Mouse (Mus musculus) midbrain, embryonic 14.5 days (tissue): Measurements from ENCODE around the gene Ngp. TPM values are rescaled to one million over a fixed set of nuclear protein-coding genes. Genes with fewer than 3 reads are reported as not detected.

Experiments used
- ATAC-seq: fragments of 200-750 bp; cut with Nextera tagmentation; 2 replicates; pipeline ENCODE4 v1.8.0; 2017; ENCODE audit warnings: moderate number of reproducible peaks, moderate library complexity; ENCODE audit not compliant: low FRiP score, low TSS enrichment
- DNase-seq: peaks from one replicate; pipeline ENCODE4 v3.0.0-alpha.2; 2015
- H3K27ac ChIP-seq: fragments of 300-500 bp; sonication (generic); replicated peaks from 2 replicates; pipeline ENCODE4 v1.5.1; 2014; ENCODE audit warnings: mild to moderate bottlenecking, low read depth, low read length, moderate library complexity
- H3K27me3 ChIP-seq: fragments of 300-500 bp; sonication (generic); 2 replicates; pipeline ENCODE4 v1.6.1; 2014; ENCODE audit warnings: low read length, control low read depth, mixed read lengths; ENCODE audit not compliant: control insufficient read depth, insufficient read depth
- H3K36me3 ChIP-seq: fragments of 300-500 bp; sonication (generic); 2 replicates; pipeline ENCODE4 v1.6.1; 2014; ENCODE audit warnings: low read length, control low read depth; ENCODE audit not compliant: control insufficient read depth, insufficient read depth
- H3K4me1 ChIP-seq: fragments of 300-500 bp; sonication (generic); 2 replicates; pipeline ENCODE4 v1.6.1; 2014; ENCODE audit warnings: mild to moderate bottlenecking, antibody characterized with exemption, low read length, control low read depth; ENCODE audit not compliant: control insufficient read depth, insufficient read depth
- H3K4me2 ChIP-seq: fragments of 300-500 bp; sonication (generic); 2 replicates; pipeline ENCODE4 v1.6.1; 2014; ENCODE audit warnings: mild to moderate bottlenecking, low read length, moderate library complexity
- H3K4me3 ChIP-seq: fragments of 300-500 bp; sonication (generic); replicated peaks from 2 replicates; pipeline ENCODE4 v1.5.1; 2014; ENCODE audit warnings: low read depth, low read length
- H3K9ac ChIP-seq: fragments of 300-500 bp; sonication (generic); replicated peaks from 2 replicates; pipeline ENCODE4 v1.6.1; 2014; ENCODE audit warnings: mild to moderate bottlenecking, low read length, moderate library complexity
- H3K9me3 ChIP-seq: fragments of 300-500 bp; sonication (generic); 2 replicates; pipeline ENCODE4 v1.6.1; 2016; ENCODE audit warnings: low read length, control low read depth, mixed read lengths; ENCODE audit not compliant: control insufficient read depth
- WGBS: fragments of 180-500 bp; shearing (Covaris S2); extraction: QIAGEN DNeasy Blood & Tissue Kit; methylation state at CpG from one replicate; pipeline ENCODE4 v1.1.7; 2014; 5-methylcytosine and 5-hydroxymethylcytosine counted together
- polyA plus RNA-seq: library from polyadenylated mRNA; unstranded; fragments of >200 nt; fragmentation: Nextera tagmentation; extraction: Ambion mirVana; gene quantifications from 2 replicates; pipeline ENCODE4 v1.2.1, GENCODE M21; 2014

Ngp gene
- polyA plus RNA-seq, 1 experiment from 2014 or later: 0.34 TPM

DNA sequence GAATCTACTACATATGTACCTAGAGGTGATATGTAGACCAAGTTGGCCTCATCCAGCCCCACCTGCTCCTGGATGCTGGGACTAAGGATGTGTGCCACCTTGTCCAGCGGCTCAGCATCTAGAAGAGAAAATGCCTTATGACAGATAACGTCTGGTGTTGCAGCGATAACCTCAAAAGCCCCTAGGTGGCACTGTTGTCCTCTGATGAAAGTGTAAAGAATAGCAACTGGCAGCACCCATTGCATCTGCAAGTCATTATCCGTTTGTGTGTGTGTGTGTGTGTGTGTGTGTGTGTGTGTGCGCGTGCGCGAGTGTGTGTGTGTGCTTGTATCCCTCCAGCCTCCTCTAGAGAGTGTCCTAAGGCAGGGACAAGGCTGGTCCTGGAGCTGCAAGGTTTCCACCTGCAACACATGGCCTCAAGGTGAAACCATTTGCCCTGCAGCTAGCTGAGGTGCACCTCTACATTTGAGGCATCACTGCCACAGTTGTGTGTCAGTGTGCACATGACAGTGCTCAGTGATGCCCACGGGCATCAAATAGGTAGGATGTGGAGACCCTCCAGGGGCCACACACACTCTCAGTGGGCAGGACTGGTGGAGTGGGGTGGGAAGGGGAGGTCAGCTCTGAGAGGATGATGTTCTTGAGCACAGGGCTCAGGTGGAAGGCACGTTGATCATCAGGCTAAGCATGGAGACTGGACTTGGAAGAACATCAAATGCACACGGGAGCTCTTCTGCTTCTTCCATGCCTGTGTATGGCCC, 29.5 kb downstream of the Ngp start:
- H3K27ac ChIP-seq: peak overlapping the region; percentile 49; the same call in 1 of the 2 replicates
- 33% methylated on average over 11 of the region's 11 CpGs for WGBS
- H3K9ac ChIP-seq: 0 out of 2 replicates have a peak overlapping the region, but pooled peaks have one; percentile 23

DNA sequence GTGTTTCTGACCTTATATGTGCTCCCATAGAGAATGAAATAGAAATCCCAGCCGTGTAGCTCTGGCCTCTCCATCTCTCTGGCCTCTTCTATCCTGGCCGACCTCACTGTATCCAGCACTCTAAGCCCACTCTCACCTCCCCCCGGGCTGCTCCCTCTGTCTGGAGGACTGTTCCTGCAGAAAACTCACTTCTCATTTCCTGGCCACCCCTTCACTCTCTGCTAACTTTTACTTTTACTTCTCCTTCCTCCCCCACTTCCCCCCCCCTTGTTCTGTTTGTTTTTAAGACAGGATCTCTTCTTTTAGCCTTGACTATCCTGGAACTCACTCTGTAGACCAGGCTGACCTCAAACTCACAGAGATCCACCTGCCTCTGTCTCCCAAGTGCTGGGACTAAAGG, 33.0 kb downstream of the Ngp start:
- WGBS: 82% methylated on average over 3 of the region's 3 CpGs
- H3K9me3 ChIP-seq: no peaks in the 10 kb centered on the region
- no peak overlapping the region for H3K4me2 ChIP-seq
- H3K9ac ChIP-seq: no peak overlapping the region
- H3K27me3 ChIP-seq: no peaks in the 10 kb centered on the region
- ATAC-seq: no peak
- no peak overlapping the region for H3K27ac ChIP-seq
- peaks cover 30% of the 10 kb centered on the region for H3K36me3 ChIP-seq
- no peak for DNase-seq
- H3K4me1 ChIP-seq: no peaks in the 10 kb centered on the region
- no peak overlapping the region for H3K4me3 ChIP-seq

More for the DNA sequence above, 29.5 kb downstream of the Ngp start:
- no peak overlapping the region for H3K4me2 ChIP-seq
- H3K4me1 ChIP-seq: no peaks in the 10 kb centered on the region
- H3K27me3 ChIP-seq: no peaks in the 10 kb centered on the region
- ATAC-seq (peak; percentile 63; the same call in 1 of the 2 replicates), DNase-seq (peak; percentile 95)
- peaks cover 32% of the 10 kb centered on the region for H3K36me3 ChIP-seq
- no peaks in the 10 kb centered on the region for H3K9me3 ChIP-seq
- no peak overlapping the region for H3K4me3 ChIP-seq

DNA sequence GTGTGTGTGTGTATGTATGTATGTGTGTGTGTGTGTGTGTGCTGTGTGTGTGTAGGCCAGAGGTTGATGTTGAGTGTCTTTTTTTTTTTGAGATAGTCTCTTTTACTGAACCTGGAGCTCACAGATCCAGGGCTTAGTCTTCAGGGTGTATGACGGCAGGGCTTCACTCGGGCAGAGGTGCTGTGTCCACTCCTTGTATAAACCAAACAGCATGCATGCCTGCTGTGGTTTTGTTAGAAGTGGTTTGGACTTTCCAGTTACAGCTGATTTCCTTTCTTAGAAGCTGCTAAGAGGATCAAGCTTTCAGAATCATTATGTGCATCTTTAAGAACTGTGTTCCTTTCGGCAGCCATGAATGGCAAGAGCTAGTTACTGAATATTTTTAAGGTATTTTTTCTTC, 38.4 kb downstream of the Ngp start:
- no peaks in the 10 kb centered on the region for H3K27me3 ChIP-seq
- WGBS: 74% methylated on average over 3 of the region's 3 CpGs
- no peak for DNase-seq

DNA sequence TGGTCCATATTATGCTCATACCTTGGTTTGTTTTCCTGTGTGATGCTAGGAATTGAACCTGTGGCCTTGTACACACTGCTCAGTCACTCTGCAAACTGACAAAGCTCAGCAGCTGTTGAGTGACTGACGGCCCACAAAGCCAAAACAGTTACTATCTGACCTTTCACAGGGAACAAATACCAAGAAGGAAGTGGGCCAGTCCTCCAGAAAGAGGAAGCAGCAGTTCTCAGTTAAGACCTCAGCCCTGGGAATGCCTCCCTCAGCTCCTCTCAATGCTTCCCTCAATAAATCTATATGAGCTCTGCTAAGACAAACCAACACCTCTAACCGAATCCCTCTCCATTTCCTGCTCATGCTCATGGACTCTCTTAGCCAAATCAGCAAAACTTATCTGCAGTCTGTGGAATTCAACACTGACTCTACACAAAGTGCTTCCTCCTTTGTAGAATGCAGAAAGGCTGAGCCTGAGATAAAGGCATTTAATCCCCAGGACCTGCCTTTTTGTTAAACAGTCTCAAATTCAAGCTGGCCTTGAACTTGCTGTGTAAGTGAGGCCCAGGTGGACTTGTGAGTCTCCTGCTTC, 39.7 kb downstream of the Ngp start:
- ATAC-seq (no peak), DNase-seq (no peak)
- Histone ChIP-seq H3K4me2 (no peak overlapping the region), H3K9me3 (no peaks in the 10 kb centered on the region), H3K36me3 (peaks cover 11% of the 10 kb centered on the region), H3K27ac (no peak overlapping the region), H3K4me1 (no peaks in the 10 kb centered on the region), H3K27me3 (no peaks in the 10 kb centered on the region), H3K9ac (no peak overlapping the region), H3K4me3 (no peak overlapping the region)
- WGBS: 91% methylated on average over 2 of the region's 2 CpGs

More for the DNA sequence above, 38.4 kb downstream of the Ngp start:
- H3K4me1 ChIP-seq: no peaks in the 10 kb centered on the region
- no peak overlapping the region for H3K9ac ChIP-seq
- H3K4me2 ChIP-seq: no peak overlapping the region
- H3K27ac ChIP-seq: no peak overlapping the region
- H3K36me3 ChIP-seq: peaks cover 17% of the 10 kb centered on the region
- H3K9me3 ChIP-seq: no peaks in the 10 kb centered on the region
- H3K4me3 ChIP-seq: no peak overlapping the region
- ATAC-seq: no peak

DNA sequence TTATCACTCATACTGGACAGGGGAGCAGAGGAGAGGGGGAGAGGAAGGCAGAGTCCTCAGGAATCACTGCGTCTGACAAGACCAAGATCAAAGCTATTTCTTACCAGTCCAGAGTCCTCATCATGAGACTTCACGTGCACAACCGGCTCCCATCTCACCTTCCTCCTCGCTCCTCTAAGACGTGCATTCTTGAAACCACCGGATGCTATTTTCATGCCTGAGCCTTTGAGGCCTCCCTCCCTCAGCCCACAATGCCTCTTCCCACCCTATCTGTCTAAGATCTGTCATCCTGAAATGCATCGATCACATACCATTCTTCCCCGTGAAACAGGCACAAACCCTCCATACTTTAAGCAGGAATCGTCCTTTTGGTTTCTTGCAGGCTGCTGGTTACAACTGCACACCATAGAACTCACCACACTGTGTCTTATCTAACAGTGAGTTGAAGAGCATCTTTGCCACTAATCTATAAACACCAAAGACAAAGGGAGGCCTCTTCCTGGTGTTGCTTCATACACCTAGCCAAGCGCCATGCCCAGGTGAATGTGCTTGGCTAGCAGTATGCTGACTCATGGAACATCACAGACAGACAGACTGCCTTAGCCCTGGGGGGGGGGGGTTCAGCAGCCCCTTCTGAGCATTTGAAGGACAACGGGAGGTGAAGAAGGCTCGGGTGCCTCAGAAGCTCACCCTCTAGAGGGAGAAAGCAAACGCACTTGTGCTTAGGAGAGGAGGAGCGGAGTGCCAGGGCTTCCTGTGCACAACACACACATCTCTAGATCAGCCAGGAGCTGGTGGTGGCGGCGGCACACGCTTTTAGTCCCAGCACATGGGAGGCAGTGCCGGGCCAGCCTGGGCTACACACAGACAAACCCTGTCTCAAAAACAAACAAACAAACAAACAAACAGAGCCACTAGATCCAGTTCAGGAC, 41.6 kb downstream of the Ngp start:
- Histone ChIP-seq H3K9me3 (no peaks in the 10 kb centered on the region), H3K4me1 (no peaks in the 10 kb centered on the region), H3K36me3 (peaks cover 5% of the 10 kb centered on the region; the same call in 1 of the 2 replicates), H3K4me3 (no peak overlapping the region), H3K4me2 (no peak overlapping the region), H3K27ac (no peak overlapping the region), H3K9ac (no peak overlapping the region), H3K27me3 (no peaks in the 10 kb centered on the region)
- 91% methylated on average over 18 of the region's 18 CpGs for WGBS
- no peak for ATAC-seq
- no peak for DNase-seq

DNA sequence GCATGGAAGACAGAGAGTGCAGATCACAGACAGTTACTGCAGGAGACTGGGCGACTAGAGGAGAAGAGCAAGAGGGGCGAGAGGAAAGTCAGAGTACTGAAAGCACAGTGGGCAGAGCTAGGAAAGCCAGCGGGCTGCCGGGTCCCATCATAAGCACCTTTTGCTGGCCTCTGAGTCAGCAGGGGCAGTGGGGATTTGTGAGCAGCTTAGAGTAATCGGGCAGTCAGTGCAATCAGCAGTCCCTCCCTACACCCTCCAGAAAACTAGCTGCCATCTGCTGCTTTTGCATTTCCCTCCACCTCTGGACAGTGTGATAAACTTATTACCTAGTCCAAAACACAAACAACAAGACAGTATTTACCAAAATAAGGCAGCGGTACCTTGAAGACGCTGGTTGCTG, 42.8 kb downstream of the Ngp start:
- Histone ChIP-seq H3K4me2 (no peak overlapping the region), H3K27me3 (no peaks in the 10 kb centered on the region), H3K9ac (no peak overlapping the region), H3K27ac (no peak overlapping the region), H3K4me3 (no peak overlapping the region), H3K4me1 (no peaks in the 10 kb centered on the region), H3K9me3 (no peaks in the 10 kb centered on the region), H3K36me3 (peaks cover 5% of the 10 kb centered on the region; the same call in 1 of the 2 replicates)
- ATAC-seq: no peak
- 88% methylated on average over 7 of the region's 7 CpGs for WGBS
- no peak for DNase-seq

DNA sequence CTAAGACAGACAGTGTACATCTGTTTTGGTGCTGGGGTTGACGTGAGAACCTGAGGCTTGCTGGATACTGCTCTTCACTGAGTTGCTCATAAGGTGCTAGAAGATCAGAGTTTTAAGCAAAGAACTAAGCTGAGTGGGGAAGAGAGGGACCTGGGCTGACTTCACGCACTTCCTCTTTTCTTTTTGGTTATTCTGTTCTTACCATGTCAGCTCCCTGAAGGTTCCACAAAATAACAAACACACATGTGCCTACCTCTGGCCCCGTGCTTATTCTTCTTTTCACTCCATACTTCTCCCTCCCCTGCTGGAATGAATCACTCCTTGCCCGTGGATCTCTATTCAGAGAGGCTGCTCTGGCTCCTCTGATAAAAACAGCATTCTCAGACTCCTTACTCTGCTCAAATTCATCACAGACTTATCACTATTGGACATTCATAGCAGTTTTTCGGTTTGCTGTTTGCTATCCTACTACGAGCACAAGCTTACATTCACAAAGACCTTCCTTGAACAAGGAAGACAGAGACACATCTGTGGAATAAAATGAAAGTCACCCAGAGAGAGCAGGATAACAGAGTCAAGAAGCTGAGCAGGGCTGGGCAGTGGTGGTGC, 44.5 kb downstream of the Ngp start:
- no peak overlapping the region for H3K4me3 ChIP-seq
- H3K4me1 ChIP-seq: no peaks in the 10 kb centered on the region
- H3K36me3 ChIP-seq: no peaks in the 10 kb centered on the region
- DNase-seq (no peak), ATAC-seq (no peak)
- no peak overlapping the region for H3K9ac ChIP-seq
- WGBS: 94% methylated on average over 6 of the region's 6 CpGs
- no peaks in the 10 kb centered on the region for H3K9me3 ChIP-seq
- H3K4me2 ChIP-seq: no peak overlapping the region
- H3K27ac ChIP-seq: no peak overlapping the region
- no peaks in the 10 kb centered on the region for H3K27me3 ChIP-seq

DNA sequence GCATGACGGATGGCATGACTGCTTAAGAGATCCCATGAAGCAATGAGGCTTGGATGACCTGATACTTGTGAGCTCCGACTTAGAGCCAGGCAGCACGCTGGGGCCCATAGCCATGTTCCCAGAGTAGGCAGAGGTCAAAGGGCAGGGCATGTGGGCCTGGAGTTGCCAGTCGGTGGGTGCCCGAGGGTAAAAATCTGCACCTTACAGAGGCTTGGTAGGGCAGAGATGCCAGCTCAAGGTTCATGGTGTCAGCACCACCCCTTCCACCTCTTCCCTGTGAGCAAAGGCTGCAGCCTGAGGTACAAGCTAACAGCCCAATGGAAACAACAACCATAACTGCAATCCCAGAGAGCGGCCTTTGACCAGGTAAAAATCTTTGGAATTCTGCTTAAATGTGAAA, 45.8 kb downstream of the Ngp start:
- no peak overlapping the region for H3K9ac ChIP-seq
- no peak for ATAC-seq
- H3K4me3 ChIP-seq: no peak overlapping the region
- H3K9me3 ChIP-seq: no peaks in the 10 kb centered on the region
- no peak overlapping the region for H3K27ac ChIP-seq
- H3K4me1 ChIP-seq: no peaks in the 10 kb centered on the region
- no peak overlapping the region for H3K4me2 ChIP-seq
- no peak for DNase-seq
- 97% methylated on average over 6 of the region's 6 CpGs for WGBS
- H3K27me3 ChIP-seq: no peaks in the 10 kb centered on the region
- no peaks in the 10 kb centered on the region for H3K36me3 ChIP-seq
